Mouse (Mus musculus) spleen, adult 2 months (tissue): ENCODE data around the gene Ybx2. TPM values are rescaled to one million over a fixed set of nuclear protein-coding genes. Genes with fewer than 3 reads are reported as not detected.
A peak's percentile ranks its signal among the peaks of the same experiment; 100 is the strongest.

Experiments
- DNase-seq, 2 experiments: peaks; one replicate each; pipeline versions ENCODE4 v3.0.0 to v3.0.0-alpha.2; 2012 to 2021; ENCODE audit warnings: low spot score in 2 of 2, low read depth in 1 of 2
- H3K27ac ChIP-seq: fragments of 200-500 bp; 2 replicates; pipeline ENCODE4 v1.5.1; 2012; ENCODE audit warnings: low read length, inconsistent platforms; ENCODE audit not compliant: insufficient read depth
- H3K27me3 ChIP-seq: fragments of 200-500 bp; 2 replicates; pipeline ENCODE4 v1.6.1; 2012; ENCODE audit warnings: mild to moderate bottlenecking, moderate library complexity, low read length, inconsistent platforms; ENCODE audit not compliant: control insufficient read depth, insufficient read depth
- H3K36me3 ChIP-seq: fragments of 200-500 bp; 2 replicates; pipeline ENCODE4 v1.6.1; 2012; ENCODE audit warnings: mild to moderate bottlenecking, low read length, inconsistent platforms; ENCODE audit not compliant: control insufficient read depth, insufficient read depth
- H3K4me1 ChIP-seq: fragments of 200-500 bp; 2 replicates; pipeline ENCODE4 v1.6.1; 2011; ENCODE audit warnings: inconsistent platforms; ENCODE audit not compliant: control insufficient read depth, insufficient read depth, insufficient read length
- H3K4me3 ChIP-seq: fragments of 200-500 bp; 2 replicates; pipeline ENCODE4 v1.5.1; 2011; ENCODE audit warnings: mild to moderate bottlenecking, inconsistent platforms; ENCODE audit not compliant: insufficient read depth, insufficient read length; ENCODE audit errors: extremely low read depth
- CTCF ChIP-seq: fragments of 200-500 bp; IDR thresholded peaks from 2 replicates; pipeline ENCODE4 v1.5.1; 2011; ENCODE audit warnings: mild to moderate bottlenecking, inconsistent platforms; ENCODE audit not compliant: insufficient read depth, insufficient read length, insufficient replicate concordance; ENCODE audit errors: extremely low read depth
- POLR2A ChIP-seq: fragments of 200-500 bp; IDR thresholded peaks from 2 replicates; pipeline ENCODE4 v1.6.1; 2011; ENCODE audit warnings: low read depth, low read length, inconsistent platforms
- WGBS: fragments of 180-500 bp; shearing (Covaris S2); methylation state at CpG from one replicate; pipeline ENCODE4 v1.1.7; 2018; 5-methylcytosine and 5-hydroxymethylcytosine counted together
- polyA plus RNA-seq: library from polyadenylated mRNA; depleted of rRNA; stranded (reverse); fragments of >200 nt; gene quantifications from 2 replicates; pipeline ENCODE4 v1.2.3, GENCODE M21; 2012; rRNA removed

The Ybx2 gene
- polyA plus RNA-seq, 1 experiment = 0.36 TPM

DNA sequence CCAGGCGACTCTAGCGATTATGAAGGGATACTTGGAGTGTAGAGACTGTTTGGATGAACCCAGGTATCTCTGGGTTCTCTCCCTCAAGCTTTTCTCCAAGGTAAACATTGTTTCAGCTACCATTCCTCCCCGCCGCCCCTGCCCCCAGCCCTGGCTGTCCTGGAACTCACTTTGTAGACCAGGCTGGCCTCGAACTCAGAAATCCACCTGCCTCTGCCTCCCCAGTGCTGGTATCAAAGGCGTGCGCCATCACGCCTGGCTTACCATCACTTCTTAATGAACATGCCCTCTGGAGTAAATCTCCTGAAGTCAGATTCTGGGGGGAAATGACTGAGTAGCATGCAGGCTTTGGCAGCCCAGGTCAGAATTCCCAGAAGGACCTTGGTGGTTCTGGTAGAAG lies 46.6 kb downstream of the Ybx2 start, which contains the start of gene Elp5:
Gene Elp5, minus strand, starts transcription at position 293 of the 400 bp plus-strand sequence.
- WGBS = 62% methylated on average over 8 of the region's 8 CpGs
- Histone ChIP-seq H3K4me1 (peaks cover 6% of the 10 kb centered on the region; the same call in 1 of the 2 replicates), H3K36me3 (peaks cover 15% of the 10 kb centered on the region), H3K27ac (peak within 1 kb of the TSS; percentile 50), H3K4me3 (peak within 1 kb of the TSS; percentile 84), H3K27me3 (no peaks in the 10 kb centered on the region)
- TF ChIP-seq CTCF = no peak
- DNase-seq = no peak

DNA sequence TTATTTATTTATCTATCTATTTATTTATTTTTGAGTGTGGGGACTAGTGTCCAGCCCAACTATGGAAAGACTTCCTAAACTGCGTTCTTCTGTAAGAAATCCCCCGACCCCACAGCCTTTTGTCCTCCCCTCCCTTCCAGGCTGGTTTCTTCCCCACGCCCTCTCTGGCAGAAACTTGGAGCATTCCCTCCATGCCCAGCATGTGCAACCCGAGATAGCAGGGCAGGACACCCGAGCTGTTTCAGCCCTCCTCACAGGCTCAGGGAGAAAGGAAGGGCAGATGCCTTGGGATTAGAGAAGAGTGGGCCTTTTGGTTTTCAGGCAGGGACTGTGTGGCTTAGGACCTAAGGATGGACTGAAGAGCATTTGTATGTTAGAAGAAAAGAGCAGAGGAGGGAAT lies 47.3 kb downstream of the Ybx2 start:
- no peak for TF ChIP-seq POLR2A
- TF ChIP-seq CTCF = no peak
- Histone ChIP-seq H3K4me3 (no peak overlapping the region), H3K4me1 (peaks cover 6% of the 10 kb centered on the region; the same call in 1 of the 2 replicates), H3K27ac (no peak overlapping the region), H3K27me3 (no peaks in the 10 kb centered on the region), H3K36me3 (peaks cover 14% of the 10 kb centered on the region)
- no peak for DNase-seq
- WGBS = 65% methylated on average over 5 of the region's 5 CpGs

DNA sequence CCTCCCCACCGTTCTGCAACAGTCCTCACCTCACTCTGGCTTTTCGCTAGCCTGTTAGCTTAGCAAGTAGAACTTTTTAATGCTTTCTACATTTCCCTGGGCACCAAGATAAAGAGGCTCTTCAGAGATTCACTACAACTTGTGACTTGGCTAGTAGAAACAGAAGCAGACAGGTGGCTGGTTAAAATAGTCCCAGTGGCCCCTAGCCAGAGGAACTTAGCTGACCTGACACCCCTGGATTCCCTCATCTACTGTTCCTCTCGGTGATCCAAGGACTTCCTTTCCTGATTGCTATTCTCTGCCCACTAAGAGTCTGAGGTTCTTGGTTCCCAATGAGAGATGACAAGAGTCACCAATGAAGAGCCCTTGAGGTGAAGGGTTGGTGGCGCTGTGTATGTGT lies 47.8 kb downstream of the Ybx2 start:
- Histone ChIP-seq H3K4me1 (peaks cover 6% of the 10 kb centered on the region; the same call in 1 of the 2 replicates), H3K4me3 (no peak overlapping the region), H3K36me3 (peaks cover 14% of the 10 kb centered on the region), H3K27me3 (no peaks in the 10 kb centered on the region), H3K27ac (no peak overlapping the region)
- TF ChIP-seq CTCF = no peak
- no peak for TF ChIP-seq POLR2A
- 90% methylated on average over 4 of the region's 4 CpGs for WGBS
- no peak for DNase-seq

DNA sequence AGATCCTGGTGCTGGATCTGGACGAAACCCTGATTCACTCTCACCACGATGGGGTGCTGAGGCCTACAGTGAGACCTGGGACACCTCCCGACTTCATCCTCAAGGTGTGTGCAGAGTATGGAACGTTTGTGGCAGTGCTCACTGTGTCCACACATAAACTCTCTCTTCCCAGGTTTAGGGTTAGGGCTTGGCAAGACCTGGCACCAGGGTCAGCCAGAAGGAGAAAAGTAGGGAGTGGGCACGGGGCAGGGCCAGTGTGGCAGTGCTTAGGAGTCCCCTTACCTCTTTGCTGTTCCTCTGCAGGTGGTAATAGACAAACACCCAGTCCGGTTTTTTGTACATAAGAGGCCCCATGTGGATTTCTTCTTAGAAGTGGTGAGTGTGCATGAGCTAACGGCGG lies 48.8 kb downstream of the Ybx2 start:
- Histone ChIP-seq H3K36me3 (peaks cover 17% of the 10 kb centered on the region), H3K4me3 (no peak overlapping the region), H3K27ac (no peak overlapping the region), H3K27me3 (no peaks in the 10 kb centered on the region), H3K4me1 (peaks cover 6% of the 10 kb centered on the region; the same call in 1 of the 2 replicates)
- TF ChIP-seq POLR2A (no peak), CTCF (no peak)
- 92% methylated on average over 8 of the region's 8 CpGs for WGBS
- no peak for DNase-seq

DNA sequence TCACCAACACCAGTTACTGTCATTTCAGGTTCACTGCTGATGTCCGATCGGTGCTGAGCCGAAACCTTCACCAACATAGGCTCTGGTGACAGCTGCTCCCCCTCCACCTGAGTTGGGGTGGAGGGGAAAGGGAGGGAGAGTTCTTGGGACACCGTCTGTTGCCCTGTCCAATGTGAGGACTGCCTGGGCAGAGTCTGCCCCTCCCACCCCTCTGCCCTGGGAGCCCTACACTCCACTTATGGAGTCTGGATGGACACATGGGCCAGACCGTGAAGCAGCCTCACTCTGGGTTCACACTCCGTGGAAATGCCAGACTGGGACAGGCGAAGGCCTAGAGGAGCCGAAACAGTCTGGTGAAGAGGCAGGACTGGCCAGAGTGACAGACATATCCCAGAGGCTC lies 54.4 kb downstream of the Ybx2 start:
- Histone ChIP-seq H3K27me3 (no peaks in the 10 kb centered on the region), H3K27ac (no peak overlapping the region), H3K4me1 (peaks cover 7% of the 10 kb centered on the region; the same call in 1 of the 2 replicates), H3K4me3 (no peak overlapping the region), H3K36me3 (peaks cover 25% of the 10 kb centered on the region)
- DNase-seq = no peak
- TF ChIP-seq CTCF (no peak), POLR2A (no peak)
- WGBS = 97% methylated on average over 8 of the region's 8 CpGs

Other genes with a start within 250 kb of the Ybx2 start
- gene Tnfsf12, start 239.9 kb upstream of the Ybx2 start, polyA plus RNA-seq = 23.9 and 26.6 TPM in 2 replicates
- gene Tnfsfm13, start 239.7 kb upstream of the Ybx2 start, polyA plus RNA-seq = 4.8 and 5.0 TPM in 2 replicates
- 43.8 and 45.4 TPM in 2 replicates for gene Polr2a, start 177.2 kb upstream of the Ybx2 start, polyA plus RNA-seq
- gene Slc35g3, start 173.8 kb upstream of the Ybx2 start, polyA plus RNA-seq = not detected in 2 replicates
- gene Zbtb4, start 169.9 kb upstream of the Ybx2 start, polyA plus RNA-seq = 28.4 and 37.0 TPM in 2 replicates
- gene Chrnb1, start 139.9 kb upstream of the Ybx2 start, polyA plus RNA-seq = 7.1 and 8.4 TPM in 2 replicates
- gene Fgf11, start 133.9 kb upstream of the Ybx2 start, polyA plus RNA-seq = 1.1 and 1.2 TPM in 2 replicates
- gene Tmem102, start 130.2 kb upstream of the Ybx2 start, polyA plus RNA-seq = 0.23 and 0.31 TPM in 2 replicates
- not detected in 2 replicates for gene Gm39566, start 120.5 kb upstream of the Ybx2 start, polyA plus RNA-seq
- gene Spem2, start 117.3 kb upstream of the Ybx2 start, polyA plus RNA-seq = not detected in 2 replicates
- gene Spem1, start 113.6 kb upstream of the Ybx2 start, polyA plus RNA-seq = not detected in 2 replicates
- gene Nlgn2, start 98.0 kb upstream of the Ybx2 start, polyA plus RNA-seq = 9.1 and 10.2 TPM in 2 replicates
- gene Tmem256, start 97.3 kb upstream of the Ybx2 start, polyA plus RNA-seq = 93.7 and 99.0 TPM in 2 replicates
- gene Plscr3, start 89.4 kb upstream of the Ybx2 start, polyA plus RNA-seq = 35.4 and 44.3 TPM in 2 replicates
- gene Tnk1, start 77.1 kb upstream of the Ybx2 start, polyA plus RNA-seq = 0.85 and 1.2 TPM in 2 replicates
- gene Tmem95, start 57.8 kb upstream of the Ybx2 start, polyA plus RNA-seq = not detected in 2 replicates
- 3.6 TPM in 2 replicates for gene Kctd11, start 54.4 kb upstream of the Ybx2 start, polyA plus RNA-seq
- 142 and 162 TPM in 2 replicates for gene Acap1, start 40.3 kb upstream of the Ybx2 start, polyA plus RNA-seq
- gene 2810408A11Rik, start 34.8 kb upstream of the Ybx2 start, polyA plus RNA-seq = 0.48 and 0.51 TPM in 2 replicates
- gene Neurl4, start 34.7 kb upstream of the Ybx2 start, polyA plus RNA-seq = 43.3 and 45.2 TPM in 2 replicates
- gene Gps2, start 21.9 kb upstream of the Ybx2 start, polyA plus RNA-seq = 119 and 145 TPM in 2 replicates
- gene Eif5a, start 13.8 kb upstream of the Ybx2 start, polyA plus RNA-seq = 219 and 257 TPM in 2 replicates
- gene Slc2a4, start 12.4 kb downstream of the Ybx2 start, polyA plus RNA-seq = 6.1 and 6.2 TPM in 2 replicates
- gene Cldn7, start 29.0 kb downstream of the Ybx2 start, polyA plus RNA-seq = 1.2 and 2.0 TPM in 2 replicates
- 75.8 and 87.9 TPM in 2 replicates for gene Ctdnep1, start 45.4 kb downstream of the Ybx2 start, polyA plus RNA-seq
- 32.5 and 33.3 TPM in 2 replicates for gene Elp5, start 46.7 kb downstream of the Ybx2 start, polyA plus RNA-seq
- gene Gabarap, start 55.3 kb downstream of the Ybx2 start, polyA plus RNA-seq = 235 and 251 TPM in 2 replicates
- gene Phf23, start 60.0 kb downstream of the Ybx2 start, polyA plus RNA-seq = 13.8 and 21.4 TPM in 2 replicates
- 21.4 and 22.3 TPM in 2 replicates for gene Dvl2, start 64.8 kb downstream of the Ybx2 start, polyA plus RNA-seq
- gene Acadvl, start 79.6 kb downstream of the Ybx2 start, polyA plus RNA-seq = 29.5 and 37.0 TPM in 2 replicates
- gene Dlg4, start 81.1 kb downstream of the Ybx2 start, polyA plus RNA-seq = 10.3 and 13.3 TPM in 2 replicates
- 0.09 TPM in 1 of 2 replicates, not detected in the other for gene Asgr1, start 118.3 kb downstream of the Ybx2 start, polyA plus RNA-seq
- gene Asgr2, start 156.8 kb downstream of the Ybx2 start, polyA plus RNA-seq = 0.45 and 0.51 TPM in 2 replicates
- 0.35 and 0.50 TPM in 2 replicates for gene Mgl2, start 194.5 kb downstream of the Ybx2 start, polyA plus RNA-seq
- gene Clec10a, start 220.4 kb downstream of the Ybx2 start, polyA plus RNA-seq = 2.8 and 4.1 TPM in 2 replicates